Mouse (Mus musculus) small intestine, adult 2 months (tissue): ENCODE data around the gene Bcr. TPM values are rescaled to one million over a fixed set of nuclear protein-coding genes. Genes with fewer than 3 reads are reported as not detected.

Source experiments
- H3K27ac ChIP-seq: fragments of 200-500 bp; 2 replicates; pipeline ENCODE4 v1.5.1; 2012; ENCODE audit warnings: low read depth, low read length, control low read depth, inconsistent platforms; ENCODE audit not compliant: insufficient read depth
- H3K27me3 ChIP-seq: fragments of 200-500 bp; 2 replicates; pipeline ENCODE4 v1.6.1; 2012; ENCODE audit warnings: mild to moderate bottlenecking, moderate library complexity, low read length, inconsistent platforms; ENCODE audit not compliant: control insufficient read depth, insufficient read depth
- H3K36me3 ChIP-seq: fragments of 200-500 bp; 2 replicates; pipeline ENCODE4 v1.6.1; 2012; ENCODE audit warnings: mild to moderate bottlenecking, low read length, control low read depth, inconsistent platforms; ENCODE audit not compliant: control insufficient read depth, insufficient read depth
- H3K4me1 ChIP-seq: fragments of 200-500 bp; 2 replicates; pipeline ENCODE4 v1.6.1; 2012; ENCODE audit warnings: low read length, inconsistent platforms, mixed read lengths; ENCODE audit not compliant: control insufficient read depth, insufficient read depth, insufficient read length
- H3K4me3 ChIP-seq: fragments of 200-500 bp; 2 replicates; pipeline ENCODE4 v1.5.1; 2012; ENCODE audit warnings: low read depth, mild to moderate bottlenecking, control low read depth, inconsistent platforms, low read length, moderate library complexity
- CTCF ChIP-seq: fragments of 200-500 bp; IDR thresholded peaks from 2 replicates; pipeline ENCODE4 v1.5.1; 2012; ENCODE audit warnings: low read depth, mild to moderate bottlenecking, control low read depth, inconsistent platforms, low read length, moderate library complexity, mixed read lengths; ENCODE audit not compliant: insufficient replicate concordance, insufficient read length; ENCODE audit errors: extremely low read depth
- POLR2A ChIP-seq: fragments of 200-500 bp; IDR thresholded peaks from 2 replicates; pipeline ENCODE4 v1.6.1; 2012; ENCODE audit warnings: low read depth, mild to moderate bottlenecking, control low read depth, inconsistent platforms, low read length, moderate library complexity
- WGBS: fragments of 180-500 bp; shearing (Covaris S2); methylation state at CpG from one replicate; pipeline ENCODE4 v1.1.7; 2018; 5-methylcytosine and 5-hydroxymethylcytosine counted together
- polyA plus RNA-seq: library from polyadenylated mRNA; depleted of rRNA; stranded (reverse); fragments of >200 nt; gene quantifications from 2 replicates; pipeline ENCODE4 v1.2.3, GENCODE M21; 2012

Bcr gene
- polyA plus RNA-seq, 1 experiment: 46.9 TPM

- Histone ChIP-seq H3K27me3 (no peaks in the 10 kb centered on the region), H3K4me3 (no peak overlapping the region), H3K27ac (no peak overlapping the region), H3K4me1 (peaks cover 13% of the 10 kb centered on the region), H3K36me3 (no peaks in the 10 kb centered on the region)
- WGBS: 33% methylated on average over 9 of the region's 9 CpGs
- TF ChIP-seq CTCF: no peak
- TF ChIP-seq POLR2A: no peak
Measured at GRCm38 (mm10) chr10:75104191-75105098, 44.1 kb downstream of the Bcr start.

- peaks cover 13% of the 10 kb centered on the region for H3K4me1 ChIP-seq
- H3K27me3 ChIP-seq: no peaks in the 10 kb centered on the region
- 46% methylated on average over 4 of the region's 4 CpGs for WGBS
- H3K36me3 ChIP-seq: no peaks in the 10 kb centered on the region
- H3K4me3 ChIP-seq: no peak overlapping the region
- no peak overlapping the region for H3K27ac ChIP-seq
- TF ChIP-seq POLR2A: no peak
- no peak for TF ChIP-seq CTCF
Measured at GRCm38 (mm10) chr10:75105099-75105461, 44.7 kb downstream of the Bcr start.

- TF ChIP-seq CTCF (no peak), POLR2A (no peak)
- no peaks in the 10 kb centered on the region for H3K27me3 ChIP-seq
- H3K27ac ChIP-seq: no peak overlapping the region
- H3K4me1 ChIP-seq: peaks cover 13% of the 10 kb centered on the region
- no peak overlapping the region for H3K4me3 ChIP-seq
- H3K36me3 ChIP-seq: no peaks in the 10 kb centered on the region
- 79% methylated on average over 5 of the region's 5 CpGs for WGBS
Measured at GRCm38 (mm10) chr10:75105687-75106086, 45.3 kb downstream of the Bcr start.

GRCm38 (mm10) chr10:75106940-75107381 lies 46.6 kb downstream of the Bcr start:
- Histone ChIP-seq H3K27me3 (no peaks in the 10 kb centered on the region), H3K27ac (no peak overlapping the region), H3K4me1 (peaks cover 13% of the 10 kb centered on the region), H3K36me3 (no peaks in the 10 kb centered on the region), H3K4me3 (no peak overlapping the region)
- TF ChIP-seq CTCF: no peak
- TF ChIP-seq POLR2A: no peak
- whole genome bisulfite sequencing: 55% methylated on average over 5 of the region's 5 CpGs

- 79% methylated on average over 3 of the region's 3 CpGs for WGBS
- Histone ChIP-seq H3K27ac (no peak overlapping the region), H3K36me3 (no peaks in the 10 kb centered on the region), H3K4me3 (no peak overlapping the region), H3K27me3 (no peaks in the 10 kb centered on the region), H3K4me1 (peaks cover 13% of the 10 kb centered on the region)
- TF ChIP-seq CTCF: no peak
- no peak for TF ChIP-seq POLR2A
Measured at GRCm38 (mm10) chr10:75108092-75108491, 47.7 kb downstream of the Bcr start.

- Histone ChIP-seq H3K36me3 (0 out of 2 replicates have a peak, but pooled peaks cover 1% of the 10 kb centered on the region), H3K27me3 (no peaks in the 10 kb centered on the region), H3K27ac (no peak overlapping the region), H3K4me3 (no peak overlapping the region), H3K4me1 (no peaks in the 10 kb centered on the region)
- TF ChIP-seq POLR2A: no peak
- no peak for TF ChIP-seq CTCF
- WGBS: 90% methylated on average over 11 of the region's 11 CpGs
Measured at GRCm38 (mm10) chr10:75111446-75112201, 51.2 kb downstream of the Bcr start.

GRCm38 (mm10) chr10:75112405-75112804 lies 52.0 kb downstream of the Bcr start:
- 0 out of 2 replicates have a peak, but pooled peaks cover 1% of the 10 kb centered on the region for H3K36me3 ChIP-seq
- TF ChIP-seq POLR2A (no peak), CTCF (no peak)
- H3K27me3 ChIP-seq: no peaks in the 10 kb centered on the region
- WGBS: 87% methylated on average over 3 of the region's 3 CpGs
- H3K4me3 ChIP-seq: no peak overlapping the region
- no peak overlapping the region for H3K27ac ChIP-seq
- no peaks in the 10 kb centered on the region for H3K4me1 ChIP-seq
